Mouse (Mus musculus): ENCODE results near the gene Sarm1.
"Not testable (repeated sequence)": the region's sequence is repeated elsewhere in the genome, so short reads cannot be mapped to it uniquely, and the experiment has no call there.

Gene Sarm1

GRCm38 (mm10) chr11:78497544-78498522 lies at the start of gene Sarm1:
Gene Sarm1 (minus strand): TSS chr11:78497754.
- DNase-seq (ENCODE audit: low spot score in 2 of 2) = peak; percentile 89 to 92

GRCm38 (mm10) chr11:78545181-78545580 lies 47.6 kb upstream of the Sarm1 start:
- DNase-seq (ENCODE audit: low spot score in 2 of 2) = no peak

GRCm38 (mm10) chr11:78544449-78545111 lies 47.0 kb upstream of the Sarm1 start:
- no peak for DNase-seq (ENCODE audit: low spot score in 2 of 2)

GRCm38 (mm10) chr11:78540358-78540757 lies 42.8 kb upstream of the Sarm1 start:
- no peak for DNase-seq (ENCODE audit: low spot score in 2 of 2)

- DNase-seq (ENCODE audit: low spot score in 2 of 2) = no peak
Measured at GRCm38 (mm10) chr11:78536690-78537084, 39.1 kb upstream of the Sarm1 start.

DNA sequence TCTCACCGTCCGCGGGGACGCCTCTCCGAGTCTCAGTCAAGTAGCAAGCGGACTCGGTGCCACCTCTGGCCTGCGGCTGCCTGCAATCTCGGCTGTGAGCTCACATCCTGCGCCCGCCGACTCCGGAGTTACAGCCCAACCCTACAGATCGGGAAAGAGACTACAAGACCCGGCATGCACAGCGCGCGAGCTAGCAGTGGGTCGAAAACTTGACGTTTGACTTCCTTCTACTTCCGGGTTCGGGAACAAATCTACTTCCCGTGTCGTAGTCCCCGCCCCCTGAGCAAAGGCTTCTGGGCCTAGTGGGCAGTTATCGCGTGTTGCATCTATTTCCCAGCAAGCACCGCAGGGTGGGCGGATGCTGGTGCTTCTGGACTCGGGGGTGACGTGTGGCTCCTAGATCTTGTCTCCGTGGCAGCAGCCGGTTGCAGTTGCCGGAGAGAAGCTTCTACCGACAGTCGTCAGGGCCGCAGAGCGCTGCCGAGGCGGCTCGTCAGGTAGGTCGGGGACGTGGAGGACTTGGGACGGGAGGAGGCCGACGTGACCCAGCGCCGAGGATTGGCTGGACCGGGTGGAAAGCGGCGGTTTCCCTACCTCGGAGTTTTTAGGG lies 38.6 kb upstream of the Sarm1 start, which contains the start of the genes Tnfaip1 and Ift20:
Gene Tnfaip1, minus strand, starts transcription at position 253 of the 610 bp plus-strand sequence.
Gene Ift20, plus strand, starts transcription at position 282 of the 610 bp plus-strand sequence.
- DNase-seq (ENCODE audit: low spot score in 2 of 2) = peak; percentile 98

- peak; percentile 75 to 84 for DNase-seq (ENCODE audit: low spot score in 2 of 2)
Measured at GRCm38 (mm10) chr11:78535376-78536079, 38.0 kb upstream of the Sarm1 start.

DNA sequence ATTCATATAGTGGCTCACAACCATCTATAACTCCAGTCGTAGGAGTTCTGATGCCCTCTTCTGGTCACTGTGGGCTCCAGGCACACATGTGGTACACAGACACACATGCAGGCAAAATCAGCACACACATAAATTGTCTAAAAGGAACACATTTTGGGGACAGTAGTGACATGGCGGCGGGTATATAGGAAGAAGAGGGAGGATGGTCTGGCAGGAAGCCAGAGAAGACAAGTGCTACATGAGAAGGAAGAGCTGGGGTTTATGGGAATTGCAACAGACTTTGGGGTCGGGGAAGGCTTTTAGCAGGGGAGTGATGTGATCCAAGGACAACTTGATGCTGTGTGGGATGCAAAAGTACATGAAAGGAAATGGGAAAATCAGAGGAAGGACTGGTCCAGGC lies 37.0 kb upstream of the Sarm1 start:
- DNase-seq (ENCODE audit: low spot score in 2 of 2) = no peak

GRCm38 (mm10) chr11:78531515-78531914 lies 34.0 kb upstream of the Sarm1 start:
- not testable (repeated sequence) for DNase-seq (ENCODE audit: low spot score in 2 of 2)

DNA sequence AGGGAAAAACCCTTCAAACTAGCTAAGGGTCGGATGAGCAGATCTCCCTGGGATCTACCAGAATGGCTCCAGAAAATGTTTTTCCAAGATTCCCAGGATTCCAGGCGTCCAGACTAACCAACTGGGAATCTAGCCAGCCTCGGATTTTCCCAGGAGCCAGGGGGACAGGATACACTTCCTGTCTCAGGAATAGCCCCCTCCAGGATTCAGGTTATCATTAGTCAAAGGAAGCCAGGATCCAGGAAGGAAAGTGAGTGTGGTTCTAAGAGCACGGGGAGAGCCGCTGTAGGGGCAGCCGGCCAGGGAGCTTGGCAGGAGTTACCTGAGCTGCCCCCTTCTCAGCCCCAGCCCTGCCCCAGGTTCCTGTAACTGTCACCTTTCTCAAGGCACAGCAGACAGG lies 33.5 kb upstream of the Sarm1 start:
- peak; percentile 75 to 85 for DNase-seq (ENCODE audit: low spot score in 2 of 2)

GRCm38 (mm10) chr11:78530001-78530400 lies 32.4 kb upstream of the Sarm1 start:
- no peak for DNase-seq (ENCODE audit: low spot score in 2 of 2)

DNA sequence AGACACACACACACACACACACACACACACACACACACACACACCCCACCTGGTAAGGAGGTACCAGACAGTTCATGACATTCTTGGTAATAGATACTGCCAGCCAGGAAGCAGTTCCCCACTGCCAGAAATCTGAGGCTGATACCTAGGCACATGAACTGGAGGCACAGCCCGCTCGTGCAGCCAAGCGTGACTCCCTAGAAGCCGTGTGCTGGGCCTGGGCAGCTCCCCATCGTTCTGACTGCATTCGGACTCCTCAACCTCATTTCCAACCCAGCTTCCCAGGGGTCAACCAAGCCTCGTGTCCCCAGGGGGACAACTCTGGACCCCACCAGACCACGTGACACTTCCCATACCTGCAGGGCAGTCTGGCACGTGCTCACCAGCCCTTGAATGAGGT lies 31.2 kb upstream of the Sarm1 start:
- no peak for DNase-seq (ENCODE audit: low spot score in 2 of 2)

DNA sequence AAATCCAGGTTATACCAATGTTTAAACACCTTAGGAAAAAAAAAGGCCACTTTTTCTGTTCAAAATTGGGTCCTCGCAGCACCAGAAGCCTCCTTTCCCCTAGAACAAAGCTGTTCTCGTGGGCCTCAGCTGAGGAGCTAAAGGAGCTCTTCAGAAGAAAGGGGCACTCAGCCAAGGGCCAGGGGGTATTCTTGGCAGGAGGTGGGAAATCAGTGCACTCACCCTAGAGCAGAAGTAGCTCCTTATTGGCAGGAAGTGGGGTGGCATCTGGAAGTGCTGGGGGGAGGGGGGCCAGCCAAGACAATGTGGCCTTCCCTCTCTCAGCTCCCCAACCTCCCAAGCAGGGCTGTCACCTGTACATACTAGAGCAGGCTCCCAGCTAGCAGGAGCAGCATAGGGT lies 27.3 kb upstream of the Sarm1 start:
- DNase-seq (ENCODE audit: low spot score in 2 of 2) = no peak

GRCm38 (mm10) chr11:78523241-78523955 lies 25.8 kb upstream of the Sarm1 start:
- peak in 1 of 2 experiments; percentile 34 for DNase-seq (ENCODE audit: low spot score in 2 of 2)

DNA sequence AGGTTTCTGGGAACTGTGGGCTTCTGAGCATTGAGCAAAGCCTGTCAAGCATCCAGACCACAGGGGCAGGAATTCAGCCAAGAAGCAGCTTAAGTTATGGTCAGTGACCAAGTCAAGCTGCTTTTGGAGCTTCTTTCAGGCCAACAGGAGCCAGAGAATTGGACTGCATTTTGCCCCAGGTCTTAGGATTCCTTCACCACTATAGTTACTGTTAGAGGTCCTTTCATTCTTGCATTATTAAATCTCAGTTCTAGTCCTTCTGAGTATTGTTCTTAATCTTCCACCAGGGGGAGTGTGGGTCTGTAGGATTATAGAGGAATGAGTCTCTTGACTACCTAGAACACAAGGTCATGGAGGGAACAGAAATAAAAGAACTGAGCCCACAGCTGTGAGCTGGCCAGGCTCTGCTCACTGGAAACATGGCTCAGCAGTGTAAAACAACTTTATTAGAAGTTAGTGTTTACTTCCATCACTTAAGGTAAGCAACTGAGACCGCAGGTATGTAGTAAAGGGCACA lies 25.0 kb upstream of the Sarm1 start:
- DNase-seq (ENCODE audit: low spot score in 2 of 2) = peak in 1 of 2 experiments; percentile 54

DNA sequence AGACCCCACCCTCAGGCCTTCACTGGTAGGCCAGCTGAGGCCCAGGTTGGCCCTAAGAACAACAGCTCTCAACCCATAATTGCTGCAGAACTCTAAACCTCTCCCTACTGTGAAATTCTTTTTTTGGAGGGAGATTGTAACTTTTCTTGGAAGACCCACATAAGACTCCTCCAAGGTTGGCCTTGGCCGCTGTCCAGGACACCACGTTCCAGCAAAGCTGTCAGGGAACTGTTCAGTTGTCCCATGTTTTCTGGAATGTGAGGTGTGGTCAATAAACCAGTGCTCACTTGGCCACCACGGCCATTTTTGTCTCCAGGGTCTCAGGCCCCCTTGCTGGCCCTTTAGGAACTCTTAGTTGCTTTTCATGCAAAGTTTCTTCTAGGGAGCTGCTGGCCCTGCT lies 24.3 kb upstream of the Sarm1 start:
- peak in 1 of 2 experiments; percentile 9 for DNase-seq (ENCODE audit: low spot score in 2 of 2)

- DNase-seq (ENCODE audit: low spot score in 2 of 2) = no peak
Measured at GRCm38 (mm10) chr11:78518931-78519330, 21.4 kb upstream of the Sarm1 start.

- no peak for DNase-seq (ENCODE audit: low spot score in 2 of 2)
Measured at GRCm38 (mm10) chr11:78515549-78516325, 18.2 kb upstream of the Sarm1 start.

DNA sequence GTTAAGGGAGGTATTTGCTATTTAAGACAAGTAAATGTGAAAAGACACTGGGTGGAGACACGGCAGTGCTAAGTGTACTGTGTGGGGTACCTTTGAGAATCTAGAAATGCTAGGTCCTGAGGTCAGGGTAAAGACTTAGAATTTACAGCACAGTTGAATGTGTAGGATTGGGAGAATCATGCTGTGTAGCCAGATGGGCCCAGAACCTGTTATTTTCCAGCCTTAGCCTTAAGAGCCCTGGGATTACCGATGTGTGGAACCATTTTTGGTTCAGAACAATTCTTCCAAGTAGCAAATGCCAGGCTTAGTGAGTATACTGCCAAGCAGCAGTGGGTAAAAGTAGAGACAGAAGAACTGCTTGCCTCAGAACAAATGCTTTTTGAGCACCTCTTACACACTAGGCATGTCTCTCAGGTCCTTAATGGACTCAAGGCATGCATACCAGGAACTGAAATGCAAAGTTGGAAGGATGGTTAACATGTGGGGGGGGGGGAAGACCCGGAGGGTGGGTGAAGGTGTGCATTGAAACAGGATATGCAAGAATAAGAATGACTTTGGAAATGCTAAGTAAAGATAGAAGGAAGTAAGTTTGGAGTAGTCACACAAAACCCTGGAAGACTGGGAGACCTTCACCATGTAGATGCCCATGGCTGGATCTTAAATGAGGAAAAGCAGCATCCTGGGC lies 15.7 kb upstream of the Sarm1 start:
- DNase-seq (ENCODE audit: low spot score in 2 of 2) = no peak

All from heart, adult 9 months (tissue).